14 mouse cellular contexts compared by ENCODE assay signal in genomic region chr4:149999510-149999900, GRCm38 (mm10). TPM values are rescaled to one million over a fixed set of nuclear protein-coding genes. Genes with fewer than 3 reads are reported as not detected.
A peak's percentile ranks its signal among the peaks of the same experiment; 100 is the strongest.
DNase-seq lines count a peak whose midpoint lies in the region; ATAC-seq and TF ChIP-seq lines count a peak whose summit lies in the region.
"Had no signal": no experiment of that assay in that cellular context is flagged by ENCODE, and none has a peak within 500 bp of the region (broad histone marks: within the 10 kb centered on the region; RNA-seq: fewer than 3 reads in every experiment).

No protein-coding gene starts in this region.

- no peaks in the 10 kb centered on the region for H3K9me3 ChIP-seq in heart, embryonic 11.5 days (replicated peaks; ENCODE audit: control insufficient read depth, low read length)
- no peaks in the 10 kb centered on the region for H3K9me3 ChIP-seq in liver, embryonic 15.5 days (replicated peaks)
- H3K9me3 ChIP-seq in liver, embryonic 12.5 days (replicated peaks), result no peaks in the 10 kb centered on the region
- no peaks in the 10 kb centered on the region for H3K9me3 ChIP-seq in limb, embryonic 15.5 days
- H3K9me3 ChIP-seq: liver, embryonic 13.5 days had no signal

- peak; percentile 18 to 31 for DNase-seq in heart, adult 2 months
- DNase-seq in kidney, adult 8-10 months, result peak; percentile 76 to 79
- no peak for DNase-seq in layer of hippocampus, postnatal 10 days (ENCODE audit: low spot score in 2 of 2)
- DNase-seq: liver, embryonic 13.5 days; retina, postnatal 1 day had no signal

- TF ChIP-seq EP300 in heart, adult 2 months (IDR thresholded peaks at IDR 0.05; ENCODE audit: insufficient read depth, low read depth, low read length), result no peak

- H3K79me2 ChIP-seq in heart, adult 2 months (replicated peaks; ENCODE audit: control insufficient read depth, insufficient read depth, low read length), result no peaks in the 10 kb centered on the region

- WGBS in heart, adult 2 months, result 74% methylated on average over 9 of the region's 9 CpGs
- WGBS in heart, embryonic 11.5 days (ENCODE audit: insufficient replicate concordance), result 66% methylated on average over 9 of the region's 9 CpGs
- 63% methylated on average over 9 of the region's 9 CpGs for WGBS in liver, embryonic 15.5 days (ENCODE audit: insufficient replicate concordance)
- WGBS in liver, embryonic 12.5 days (ENCODE audit: insufficient replicate concordance), result 68% methylated on average over 9 of the region's 9 CpGs
- 84% methylated on average over 9 of the region's 9 CpGs for WGBS in limb, embryonic 15.5 days

- no peak for TF ChIP-seq CTCF in heart, adult 2 months (IDR thresholded peaks at IDR 0.05)

- H3K36me3 ChIP-seq in heart, adult 2 months (ENCODE audit: control insufficient read depth, insufficient read depth, low read length), result no peaks in the 10 kb centered on the region; the same call in 1 of the 2 replicates
- no peaks in the 10 kb centered on the region for H3K36me3 ChIP-seq in heart, embryonic 11.5 days (ENCODE audit: control insufficient read depth, insufficient read depth, low read length)
- peaks cover 14% of the 10 kb centered on the region for H3K36me3 ChIP-seq in liver, embryonic 15.5 days (replicated peaks)
- H3K36me3 ChIP-seq in liver, embryonic 12.5 days, result peaks cover 14% of the 10 kb centered on the region
- H3K36me3 ChIP-seq in limb, embryonic 15.5 days, result no peaks in the 10 kb centered on the region

- intact Hi-C loops in heart, adult 2 months (cut with DNase I), result loop anchor here (1.0 kb wide), 1 partner anchor 9 kb away; no protein-coding TSS in a partner anchor

- H3K9ac ChIP-seq in heart, adult 2 months (ENCODE audit: low read depth, low read length), result no peak overlapping the region
- H3K9ac ChIP-seq in heart, embryonic 11.5 days (ENCODE audit: low read depth, low read length), result no peak overlapping the region
- H3K9ac ChIP-seq in liver, embryonic 15.5 days, result no peak overlapping the region
- no peak overlapping the region for H3K9ac ChIP-seq in liver, embryonic 12.5 days
- no peak overlapping the region for H3K9ac ChIP-seq in limb, embryonic 15.5 days
- H3K9ac ChIP-seq: liver, embryonic 13.5 days had no signal

- peaks cover 39% of the 10 kb centered on the region for H3K4me1 ChIP-seq in heart, adult 2 months (ENCODE audit: control insufficient read depth, insufficient read depth, low read length)
- peaks cover 28% of the 10 kb centered on the region for H3K4me1 ChIP-seq in heart, embryonic 11.5 days (ENCODE audit: control insufficient read depth, insufficient read depth, low read length)
- H3K4me1 ChIP-seq in liver, embryonic 15.5 days (replicated peaks), result peaks cover 72% of the 10 kb centered on the region
- peaks cover 54% of the 10 kb centered on the region for H3K4me1 ChIP-seq in liver, embryonic 12.5 days
- peaks cover 56% of the 10 kb centered on the region for H3K4me1 ChIP-seq in limb, embryonic 15.5 days

- H3K27ac ChIP-seq in heart, adult 2 months, result peak overlapping the region; percentile 79
- no peak overlapping the region for H3K27ac ChIP-seq in heart, embryonic 11.5 days (ENCODE audit: low read depth, low read length)
- 0 out of 2 replicates have a peak overlapping the region, but pooled peaks have one; percentile 6 for H3K27ac ChIP-seq in liver, embryonic 15.5 days (replicated peaks)
- H3K27ac ChIP-seq in liver, embryonic 12.5 days, result no peak overlapping the region
- H3K27ac ChIP-seq in limb, embryonic 15.5 days, result peak overlapping the region; percentile 22; the same call in 1 of the 2 replicates
- H3K27ac ChIP-seq: hindbrain, postnatal 0 days; liver, embryonic 13.5 days had no signal

- no peaks in the 10 kb centered on the region for H3K27me3 ChIP-seq in heart, adult 2 months (ENCODE audit: control insufficient read depth, insufficient read depth, low read length)
- H3K27me3 ChIP-seq in heart, embryonic 11.5 days (ENCODE audit: control insufficient read depth, insufficient read depth, low read length), result no peaks in the 10 kb centered on the region
- H3K27me3 ChIP-seq in liver, embryonic 15.5 days, result no peaks in the 10 kb centered on the region
- no peaks in the 10 kb centered on the region for H3K27me3 ChIP-seq in liver, embryonic 12.5 days (replicated peaks)
- H3K27me3 ChIP-seq in limb, embryonic 15.5 days, result no peaks in the 10 kb centered on the region
- H3K27me3 ChIP-seq: liver, embryonic 13.5 days; Patski had no signal

- H3K4me3 ChIP-seq in heart, adult 2 months, result no peak overlapping the region
- H3K4me3 ChIP-seq in heart, embryonic 11.5 days (ENCODE audit: low read depth, low read length), result no peak overlapping the region
- H3K4me3 ChIP-seq in liver, embryonic 15.5 days (replicated peaks), result no peak overlapping the region
- H3K4me3 ChIP-seq in liver, embryonic 12.5 days, result no peak overlapping the region
- no peak overlapping the region for H3K4me3 ChIP-seq in limb, embryonic 15.5 days
- H3K4me3 ChIP-seq: erythroblast, embryonic 14.5 days; liver, embryonic 13.5 days had no signal

- no peak for ATAC-seq in heart, embryonic 11.5 days (replicated peaks; ENCODE audit: insufficient number of reproducible peaks, low FRiP score, low TSS enrichment)
- no peak for ATAC-seq in liver, embryonic 15.5 days (ENCODE audit: insufficient read depth)
- ATAC-seq in liver, embryonic 12.5 days, result no peak
- ATAC-seq in limb, embryonic 15.5 days (ENCODE audit: insufficient number of reproducible peaks, low FRiP score, low TSS enrichment, low read depth), result no peak
- no peak for ATAC-seq in megakaryocyte progenitor cell, adult 5-6 weeks (replicated peaks; ENCODE audit: poor library complexity)
- ATAC-seq: CD4-positive, CD25-positive, alpha-beta regulatory T cell, adult 4 months; hindbrain, postnatal 0 days; Patski had no signal

- TF ChIP-seq POLR2A in heart, adult 2 months (IDR thresholded peaks at IDR 0.05; ENCODE audit: insufficient read depth, low read depth, low read length), result no peak

- no peak overlapping the region for H3K4me2 ChIP-seq in heart, embryonic 11.5 days
- H3K4me2 ChIP-seq in liver, embryonic 15.5 days, result no peak overlapping the region
- no peak overlapping the region for H3K4me2 ChIP-seq in liver, embryonic 12.5 days
- no peak overlapping the region for H3K4me2 ChIP-seq in limb, embryonic 15.5 days

RNA-seq across cellular contexts. Expression of gene H6pd, which starts 9.3 kb away (rescaled TPM):
- 10 to 100 TPM; 39.0 to 44.2 TPM for total RNA-seq in heart, adult 2 months (2021)
- polyA plus RNA-seq in heart, adult 2 months (2012; rRNA removed), result 27.4 and 29.5 TPM in 2 replicates
- 4.8 and 6.2 TPM in 2 replicates for polyA plus RNA-seq in heart, embryonic 11.5 days (2014; fragmentation: Nextera tagmentation; extraction: Ambion mirVana)
- polyA plus RNA-seq in liver, embryonic 15.5 days (2015; fragmentation: Nextera tagmentation; extraction: Ambion mirVana), result 16.9 and 21.5 TPM in 2 replicates
- 8.8 and 9.0 TPM in 2 replicates for polyA plus RNA-seq in liver, embryonic 12.5 days (2016; fragmentation: Nextera tagmentation; extraction: Ambion mirVana)
- polyA plus RNA-seq in limb, embryonic 15.5 days (2015; fragmentation: Nextera tagmentation; extraction: Ambion mirVana), result 13.1 and 13.4 TPM in 2 replicates
- total RNA-seq in layer of hippocampus, postnatal 10 days (2021), result 10 to 100 TPM; 10.7 to 12.8 TPM
- total RNA-seq in megakaryocyte progenitor cell, adult 5-6 weeks (2015), result 14.6 and 15.5 TPM in 2 replicates
- 24.9 and 27.9 TPM in 2 replicates for total RNA-seq in megakaryocyte progenitor cell, adult 5-6 weeks (2017)

RNA-seq across cellular contexts. Expression of gene Spsb1, which starts 44.7 kb away (rescaled TPM):
- total RNA-seq in heart, adult 2 months (2021), result 10 to 100 TPM; 28.3 to 35.3 TPM
- polyA plus RNA-seq in heart, adult 2 months (2012; rRNA removed), result 32.2 and 38.7 TPM in 2 replicates
- polyA plus RNA-seq in heart, embryonic 11.5 days (2014; fragmentation: Nextera tagmentation; extraction: Ambion mirVana), result 4.7 and 5.6 TPM in 2 replicates
- 0.61 and 0.77 TPM in 2 replicates for polyA plus RNA-seq in liver, embryonic 15.5 days (2015; fragmentation: Nextera tagmentation; extraction: Ambion mirVana)
- 0.97 and 1.5 TPM in 2 replicates for polyA plus RNA-seq in liver, embryonic 12.5 days (2016; fragmentation: Nextera tagmentation; extraction: Ambion mirVana)
- 24.6 and 27.1 TPM in 2 replicates for polyA plus RNA-seq in limb, embryonic 15.5 days (2015; fragmentation: Nextera tagmentation; extraction: Ambion mirVana)
- total RNA-seq in layer of hippocampus, postnatal 10 days (2021), result 10 to 100 TPM; 16.7 to 19.9 TPM
- total RNA-seq in megakaryocyte progenitor cell, adult 5-6 weeks (2015), result 0.05 and 0.27 TPM in 2 replicates
- 0.41 TPM in 1 of 2 replicates, not detected in the other for total RNA-seq in megakaryocyte progenitor cell, adult 5-6 weeks (2017)
- polyA plus RNA-seq: erythroblast, embryonic 14.5 days had no signal

Comparison
In these comparisons a context has a peak if more than half of its experiments do, and no peak if none do; other contexts are left out.
1. H3K27ac ChIP-seq: peak in heart, adult 2 months (single experiment), liver, embryonic 15.5 days (single experiment) and limb, embryonic 15.5 days (single experiment); none in heart, embryonic 11.5 days (single experiment) and liver, embryonic 12.5 days (single experiment).
2. DNase-seq: peak in heart, adult 2 months (2 of 2) and kidney, adult 8-10 months (2 of 2); none in layer of hippocampus, postnatal 10 days (0 of 2).